Mouse (Mus musculus) kidney, embryonic 15.5 days (tissue): Measurements from ENCODE around the gene Col1a2. TPM values are rescaled to one million over a fixed set of nuclear protein-coding genes. Genes with fewer than 3 reads are reported as not detected.

Source experiments
- ATAC-seq: fragments of 200-750 bp; cut with Nextera tagmentation; replicated peaks from 2 replicates; pipeline ENCODE4 v1.8.0; 2017; ENCODE audit warnings: moderate TSS enrichment; ENCODE audit not compliant: low FRiP score
- H3K27ac ChIP-seq: fragments of 300-500 bp; sonication (generic); 2 replicates; pipeline ENCODE4 v1.5.1; 2015; ENCODE audit warnings: mild to moderate bottlenecking, inconsistent platforms
- H3K27me3 ChIP-seq: fragments of 300-500 bp; sonication (generic); 2 replicates; pipeline ENCODE4 v1.6.1; 2015; ENCODE audit warnings: inconsistent platforms
- H3K36me3 ChIP-seq: fragments of 300-500 bp; sonication (generic); 2 replicates; pipeline ENCODE4 v1.6.1; 2015; ENCODE audit warnings: inconsistent platforms
- H3K4me1 ChIP-seq: fragments of 300-500 bp; sonication (generic); 2 replicates; pipeline ENCODE4 v1.6.1; 2015; ENCODE audit warnings: inconsistent platforms
- H3K4me2 ChIP-seq: fragments of 300-500 bp; sonication (generic); 2 replicates; pipeline ENCODE4 v1.6.1; 2015; ENCODE audit warnings: moderate library complexity, mild to moderate bottlenecking, inconsistent platforms
- H3K4me3 ChIP-seq: fragments of 300-500 bp; sonication (generic); replicated peaks from 2 replicates; pipeline ENCODE4 v1.5.1; 2015; ENCODE audit warnings: mild to moderate bottlenecking, inconsistent platforms
- H3K9ac ChIP-seq: fragments of 300-500 bp; sonication (generic); 2 replicates; pipeline ENCODE4 v1.6.1; 2015; ENCODE audit warnings: mild to moderate bottlenecking, inconsistent platforms
- H3K9me3 ChIP-seq: fragments of 300-500 bp; sonication (generic); replicated peaks from 2 replicates; pipeline ENCODE4 v1.6.1; 2016; ENCODE audit warnings: inconsistent platforms
- WGBS: fragments of 180-500 bp; shearing (Covaris S2); methylation state at CpG from one replicate; pipeline ENCODE4 v1.1.7; 2015; ENCODE audit warnings: mixed read lengths; 5-methylcytosine and 5-hydroxymethylcytosine counted together
- polyA plus RNA-seq: library from polyadenylated mRNA; unstranded; fragments of >200 nt; fragmentation: Nextera tagmentation; extraction: Ambion mirVana; gene quantifications from 2 replicates; pipeline ENCODE4 v1.2.1, GENCODE M21; 2015

Col1a2 gene
- polyA plus RNA-seq, 1 experiment from 2014 or later = 639 TPM

DNA sequence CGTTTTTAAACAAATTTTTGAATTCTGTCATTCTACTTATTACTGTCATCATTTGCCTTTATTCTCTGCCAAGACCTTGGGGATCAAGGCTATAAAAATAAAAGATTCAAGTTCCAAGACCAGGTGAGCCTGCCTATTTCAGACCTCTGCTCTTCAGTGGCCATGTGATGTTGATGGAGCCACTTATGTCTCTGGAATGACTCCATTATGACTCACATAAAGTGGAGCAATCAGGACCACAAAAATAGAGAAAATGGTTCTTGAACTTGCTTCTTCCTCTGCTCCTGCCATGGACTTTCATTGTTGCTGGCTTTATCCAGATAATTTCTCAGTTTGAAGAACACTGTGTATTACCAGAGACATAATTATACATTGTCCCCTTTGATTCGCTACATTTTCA, 10.9 kb upstream of the Col1a2 start:
- WGBS = 84% methylated on average over 2 of the region's 2 CpGs
- Histone ChIP-seq H3K4me2 (no peak overlapping the region), H3K9me3 (no peaks in the 10 kb centered on the region), H3K27ac (no peak overlapping the region), H3K9ac (no peak overlapping the region), H3K4me1 (peaks cover 18% of the 10 kb centered on the region), H3K36me3 (no peaks in the 10 kb centered on the region), H3K4me3 (no peak overlapping the region), H3K27me3 (no peaks in the 10 kb centered on the region)
- ATAC-seq = no peak

DNA sequence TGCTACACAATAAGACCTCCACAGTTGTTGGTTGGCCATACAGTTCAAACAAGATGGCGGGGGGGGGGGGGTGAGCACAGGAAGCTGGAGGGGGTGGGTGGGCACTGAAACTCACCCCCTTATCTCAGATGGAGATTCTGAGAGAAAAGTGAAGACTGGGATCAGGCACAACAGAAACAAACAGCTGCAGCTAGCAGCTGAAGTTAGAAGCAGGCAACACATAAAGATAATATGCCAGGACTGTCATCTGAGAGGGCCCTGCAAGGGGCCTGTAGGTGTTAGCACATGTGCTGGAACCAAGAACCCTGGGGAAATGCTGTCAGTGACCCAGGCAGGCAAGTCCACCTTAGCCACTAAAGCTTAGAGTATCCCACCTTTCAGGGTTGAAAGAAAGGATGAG, 8.2 kb upstream of the Col1a2 start:
- Histone ChIP-seq H3K9ac (no peak overlapping the region), H3K4me2 (no peak overlapping the region), H3K36me3 (no peaks in the 10 kb centered on the region), H3K27me3 (no peaks in the 10 kb centered on the region), H3K4me1 (no peaks in the 10 kb centered on the region), H3K9me3 (no peaks in the 10 kb centered on the region), H3K4me3 (no peak overlapping the region), H3K27ac (no peak overlapping the region)
- no peak for ATAC-seq
- 88% methylated on average over 1 of the region's 1 CpGs for WGBS

DNA sequence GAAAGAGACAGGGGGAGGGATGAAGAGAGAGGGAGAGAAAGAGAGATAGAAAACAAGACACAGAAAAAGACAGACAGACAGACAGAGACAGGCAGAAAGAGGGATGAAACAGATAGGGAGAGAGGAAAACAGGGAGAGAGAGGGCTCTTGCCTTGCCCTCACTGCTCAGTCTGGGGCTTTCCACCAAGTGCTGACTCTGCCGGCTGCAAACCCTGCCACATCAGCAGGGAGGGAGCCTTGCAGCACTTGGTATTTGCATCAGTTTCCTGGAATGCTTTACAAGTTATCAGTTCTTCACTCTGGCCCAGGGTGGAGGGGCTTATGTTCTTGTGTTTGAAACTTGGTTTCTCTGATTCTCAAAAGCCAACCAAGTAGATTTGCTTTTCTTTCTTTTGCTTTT, 1.5 kb upstream of the Col1a2 start:
- ATAC-seq = no peak
- no peak overlapping the region for H3K9ac ChIP-seq
- H3K36me3 ChIP-seq = no peaks in the 10 kb centered on the region
- H3K27ac ChIP-seq = no peak overlapping the region; the same call in 1 of the 2 replicates
- no peaks in the 10 kb centered on the region for H3K27me3 ChIP-seq
- H3K4me1 ChIP-seq = peaks cover 14% of the 10 kb centered on the region
- no peak overlapping the region for H3K4me3 ChIP-seq
- 0% methylated on average over 1 of the region's 1 CpGs for WGBS
- no peak overlapping the region for H3K4me2 ChIP-seq
- no peaks in the 10 kb centered on the region for H3K9me3 ChIP-seq

DNA sequence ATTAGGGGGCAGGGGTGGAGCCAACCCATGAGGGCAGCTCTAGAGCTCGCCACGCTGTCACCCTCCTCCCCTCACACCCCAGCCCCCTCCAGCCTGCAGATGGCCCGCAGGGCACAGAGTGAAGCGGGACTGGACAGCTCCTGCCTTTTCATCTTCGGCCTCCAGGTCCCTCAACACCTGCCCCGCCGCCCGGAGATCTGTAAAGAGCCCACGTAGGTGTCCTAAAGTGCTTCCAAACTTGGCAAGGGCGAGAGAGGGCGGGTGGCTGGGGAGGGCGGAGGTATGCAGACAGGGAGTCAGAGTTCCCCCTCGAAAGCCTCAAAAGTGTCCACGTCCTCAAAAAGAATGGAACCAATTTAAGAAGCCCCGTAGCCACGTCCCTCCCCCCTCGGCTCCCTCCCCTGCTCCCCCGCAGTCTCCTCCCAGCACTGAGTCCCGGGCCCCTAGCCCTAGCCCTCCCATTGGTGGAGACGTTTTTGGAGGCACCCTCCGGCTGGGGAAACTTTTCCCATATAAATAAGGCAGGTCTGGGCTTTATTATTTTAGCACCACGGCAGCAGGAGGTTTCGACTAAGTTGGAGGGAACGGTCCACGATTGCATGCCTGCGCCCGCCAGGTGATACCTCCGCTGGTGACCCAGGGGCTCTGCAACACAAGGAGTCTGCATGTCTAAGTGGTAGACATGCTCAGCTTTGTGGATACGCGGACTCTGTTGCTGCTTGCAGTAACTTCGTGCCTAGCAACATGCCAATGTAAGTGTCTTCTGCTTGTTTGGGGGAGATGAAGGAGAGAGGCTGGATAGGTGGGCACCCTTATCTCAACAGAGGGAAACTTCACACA, 764 bp downstream of the Col1a2 start:
- ATAC-seq = peak; percentile 95

DNA sequence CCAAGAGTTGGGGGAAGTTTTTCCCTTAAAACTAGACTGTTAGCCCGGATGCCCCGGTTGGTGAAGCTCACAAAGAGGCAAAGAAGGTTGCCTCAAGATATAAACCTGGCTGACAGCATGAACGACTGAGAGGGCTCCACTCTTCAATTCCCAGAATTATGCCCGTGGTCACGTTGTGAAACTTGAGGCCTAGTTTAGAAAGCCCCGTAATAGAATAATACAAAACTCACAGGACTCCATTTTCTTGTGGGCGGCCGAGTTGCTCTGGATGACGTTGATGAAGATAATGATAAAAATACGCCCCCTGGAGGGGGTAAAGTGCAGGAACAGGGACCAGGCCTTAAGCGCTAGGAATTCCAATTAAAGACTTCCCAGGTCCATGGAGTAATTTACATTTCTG, 1.5 kb downstream of the Col1a2 start:
- Histone ChIP-seq H3K9me3 (no peaks in the 10 kb centered on the region), H3K27ac (peak overlapping the region; percentile 45), H3K9ac (peak overlapping the region; percentile 24), H3K4me3 (peak overlapping the region; percentile 46), H3K36me3 (peaks cover 5% of the 10 kb centered on the region; the same call in 1 of the 2 replicates), H3K27me3 (no peaks in the 10 kb centered on the region), H3K4me1 (peaks cover 14% of the 10 kb centered on the region), H3K4me2 (peak overlapping the region; percentile 78)
- 9% methylated on average over 11 of the region's 11 CpGs for WGBS
- no peak for ATAC-seq

More for the DNA sequence above, 764 bp downstream of the Col1a2 start:
- no peaks in the 10 kb centered on the region for H3K27me3 ChIP-seq
- H3K36me3 ChIP-seq = peaks cover 3% of the 10 kb centered on the region; the same call in 1 of the 2 replicates
- H3K4me1 ChIP-seq = peaks cover 14% of the 10 kb centered on the region
- peak overlapping the region; percentile 46 for H3K4me3 ChIP-seq
- H3K9me3 ChIP-seq = no peaks in the 10 kb centered on the region
- peak overlapping the region; percentile 82 for H3K27ac ChIP-seq
- WGBS = 1% methylated on average over 31 of the region's 31 CpGs
- H3K4me2 ChIP-seq = peak overlapping the region; percentile 78
- peak overlapping the region; percentile 24 for H3K9ac ChIP-seq

DNA sequence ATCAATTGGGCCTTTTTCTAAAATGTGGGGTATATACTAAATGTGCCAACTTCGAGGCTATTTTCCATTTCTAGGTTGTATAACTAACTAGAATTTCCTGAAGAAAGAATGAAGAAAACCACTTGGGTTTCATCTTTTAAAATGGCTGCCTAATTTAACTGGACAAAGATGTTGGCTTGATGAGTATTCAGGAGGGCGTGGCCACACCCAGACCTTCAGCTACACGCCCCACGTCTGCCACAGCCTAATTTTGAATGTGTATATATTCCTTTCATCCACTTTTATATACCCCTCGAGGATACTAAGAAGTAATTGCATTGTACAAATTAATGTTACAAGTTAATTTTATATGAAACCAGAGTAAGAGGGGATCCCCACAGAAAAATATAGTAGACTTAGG, 2.2 kb downstream of the Col1a2 start:
- peak overlapping the region; percentile 78 for H3K4me2 ChIP-seq
- no peak overlapping the region for H3K27ac ChIP-seq
- WGBS = 70% methylated on average over 5 of the region's 5 CpGs
- no peaks in the 10 kb centered on the region for H3K27me3 ChIP-seq
- no peaks in the 10 kb centered on the region for H3K9me3 ChIP-seq
- no peak for ATAC-seq
- H3K4me3 ChIP-seq = peak overlapping the region; percentile 46
- H3K4me1 ChIP-seq = peaks cover 14% of the 10 kb centered on the region
- H3K9ac ChIP-seq = peak overlapping the region; percentile 24; the same call in 1 of the 2 replicates
- peaks cover 5% of the 10 kb centered on the region; the same call in 1 of the 2 replicates for H3K36me3 ChIP-seq

DNA sequence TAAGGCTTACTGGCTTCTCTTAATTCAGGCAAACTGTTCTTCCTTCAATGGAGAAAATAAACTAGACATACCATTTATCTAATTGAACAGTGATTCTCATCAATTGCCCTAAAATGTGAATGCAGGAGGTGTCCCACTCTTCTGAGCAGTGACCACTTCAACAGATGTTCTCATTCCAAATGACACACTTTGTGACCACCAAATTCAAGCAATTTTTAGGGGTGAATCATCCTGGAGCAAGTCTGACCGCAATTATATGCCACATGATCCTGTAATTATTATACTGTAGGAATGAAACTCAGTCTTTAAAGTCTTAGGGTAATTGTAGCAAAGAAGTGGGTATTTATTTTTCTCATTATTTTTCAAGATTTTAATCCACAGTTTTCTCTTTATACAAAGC, 2.7 kb downstream of the Col1a2 start:
- ATAC-seq = no peak
- 0 out of 2 replicates have a peak overlapping the region, but pooled peaks have one; percentile 10 for H3K9ac ChIP-seq

DNA sequence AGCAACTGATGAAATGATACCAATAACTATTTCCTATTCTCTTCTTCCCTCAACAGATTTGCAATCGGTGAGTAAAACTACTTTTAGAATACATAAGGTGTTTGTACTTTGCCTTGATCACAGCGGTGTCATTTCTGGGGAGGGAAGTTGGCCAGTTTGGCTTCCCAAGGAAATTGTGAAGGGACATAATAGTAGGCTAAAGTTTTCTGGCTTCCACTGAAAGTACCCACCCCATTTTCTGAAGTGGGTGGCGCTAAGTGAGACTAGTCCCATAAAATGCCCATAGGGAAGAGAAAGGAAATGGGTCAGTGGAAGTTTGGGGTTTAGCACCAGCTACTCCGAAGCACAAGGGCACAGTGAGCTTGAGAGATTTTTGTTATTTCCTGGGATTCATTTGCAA, 3.7 kb downstream of the Col1a2 start:
- Histone ChIP-seq H3K27me3 (no peaks in the 10 kb centered on the region), H3K27ac (no peak overlapping the region), H3K9ac (no peak overlapping the region), H3K4me2 (peak overlapping the region; percentile 24), H3K4me1 (peaks cover 14% of the 10 kb centered on the region), H3K9me3 (no peaks in the 10 kb centered on the region), H3K36me3 (peaks cover 8% of the 10 kb centered on the region), H3K4me3 (peak overlapping the region; percentile 18)
- no peak for ATAC-seq
- WGBS = 82% methylated on average over 4 of the region's 4 CpGs

More for the DNA sequence above, 2.7 kb downstream of the Col1a2 start:
- peak overlapping the region; percentile 78 for H3K4me2 ChIP-seq
- no peaks in the 10 kb centered on the region for H3K9me3 ChIP-seq
- 69% methylated on average over 1 of the region's 1 CpGs for WGBS
- H3K36me3 ChIP-seq = peaks cover 5% of the 10 kb centered on the region; the same call in 1 of the 2 replicates
- no peaks in the 10 kb centered on the region for H3K27me3 ChIP-seq
- H3K27ac ChIP-seq = no peak overlapping the region
- H3K4me3 ChIP-seq = peak overlapping the region; percentile 46
- peaks cover 14% of the 10 kb centered on the region for H3K4me1 ChIP-seq

DNA sequence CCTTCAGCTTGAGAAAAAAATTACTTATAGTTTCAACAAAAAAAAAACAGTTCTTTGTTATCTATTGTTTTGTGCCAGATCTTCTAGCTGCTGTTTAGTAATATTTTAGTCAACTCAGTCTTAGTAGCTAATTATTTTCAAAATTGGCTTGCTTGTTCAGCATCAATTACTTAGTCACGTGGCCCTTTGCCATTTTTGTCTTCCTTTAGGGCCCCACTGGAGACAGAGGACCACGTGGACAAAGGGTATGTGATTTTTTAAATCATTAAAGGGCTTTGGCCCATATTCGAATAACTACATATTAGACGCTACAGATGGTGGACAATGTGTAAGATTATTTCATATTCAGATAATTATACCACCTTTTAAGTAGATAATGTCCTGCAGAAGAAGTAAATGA, 4.8 kb downstream of the Col1a2 start:
- no peak overlapping the region for H3K9ac ChIP-seq
- WGBS = 75% methylated on average over 4 of the region's 4 CpGs
- no peak for ATAC-seq
- H3K27me3 ChIP-seq = no peaks in the 10 kb centered on the region
- H3K4me2 ChIP-seq = no peak overlapping the region
- H3K27ac ChIP-seq = no peak overlapping the region
- H3K4me3 ChIP-seq = no peak overlapping the region
- peaks cover 8% of the 10 kb centered on the region for H3K36me3 ChIP-seq
- H3K9me3 ChIP-seq = no peaks in the 10 kb centered on the region
- peaks cover 11% of the 10 kb centered on the region for H3K4me1 ChIP-seq

DNA sequence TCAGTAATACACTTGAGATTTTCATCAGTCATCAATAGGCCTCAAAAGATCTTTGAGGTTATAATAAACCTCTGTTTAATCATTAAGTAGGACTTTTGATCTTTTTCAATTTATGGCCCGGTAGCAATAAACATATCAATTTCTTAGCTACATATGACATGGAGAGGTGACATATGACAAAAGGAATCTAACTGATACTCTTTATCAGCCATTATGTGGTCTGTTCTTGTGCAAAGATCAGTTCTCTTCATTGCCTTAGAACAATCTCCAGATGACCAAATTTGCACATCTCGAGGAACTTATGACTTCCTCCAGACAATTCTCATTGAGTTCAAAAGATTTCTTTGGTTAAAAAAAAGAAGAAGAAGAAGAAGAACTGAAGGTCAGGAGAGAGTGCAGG, 10.1 kb downstream of the Col1a2 start:
- WGBS = 86% methylated on average over 2 of the region's 2 CpGs
- H3K4me3 ChIP-seq = no peak overlapping the region
- no peak overlapping the region for H3K4me2 ChIP-seq
- no peaks in the 10 kb centered on the region for H3K9me3 ChIP-seq
- no peak overlapping the region for H3K9ac ChIP-seq
- no peaks in the 10 kb centered on the region for H3K27me3 ChIP-seq
- peaks cover 42% of the 10 kb centered on the region for H3K36me3 ChIP-seq
- no peaks in the 10 kb centered on the region for H3K4me1 ChIP-seq
- no peak for ATAC-seq
- H3K27ac ChIP-seq = no peak overlapping the region

DNA sequence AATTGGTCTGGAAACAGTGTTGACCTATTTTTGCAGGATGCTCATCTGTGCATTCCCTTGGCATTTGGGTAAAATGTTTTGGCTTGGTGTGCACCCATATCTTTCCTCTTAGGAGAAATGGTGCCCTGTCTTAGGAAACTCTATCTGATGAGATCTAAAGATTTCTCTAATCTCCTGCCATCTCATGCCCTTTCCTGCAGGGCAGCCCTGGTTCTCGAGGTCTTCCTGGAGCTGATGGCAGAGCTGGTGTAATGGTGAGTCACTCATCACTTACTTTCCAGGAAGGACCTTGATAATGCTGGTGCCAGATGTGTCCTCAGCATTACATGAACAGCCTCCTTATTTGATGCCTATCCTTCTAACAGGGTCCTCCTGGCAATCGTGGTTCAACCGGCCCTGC, 16.4 kb downstream of the Col1a2 start:
- no peaks in the 10 kb centered on the region for H3K9me3 ChIP-seq
- H3K4me3 ChIP-seq = no peak overlapping the region
- peaks cover 70% of the 10 kb centered on the region for H3K36me3 ChIP-seq
- no peak overlapping the region for H3K4me2 ChIP-seq
- no peaks in the 10 kb centered on the region for H3K27me3 ChIP-seq
- WGBS = 89% methylated on average over 3 of the region's 3 CpGs
- H3K27ac ChIP-seq = 0 out of 2 replicates have a peak overlapping the region, but pooled peaks have one; percentile 37
- no peaks in the 10 kb centered on the region for H3K4me1 ChIP-seq
- no peak for ATAC-seq
- no peak overlapping the region for H3K9ac ChIP-seq

DNA sequence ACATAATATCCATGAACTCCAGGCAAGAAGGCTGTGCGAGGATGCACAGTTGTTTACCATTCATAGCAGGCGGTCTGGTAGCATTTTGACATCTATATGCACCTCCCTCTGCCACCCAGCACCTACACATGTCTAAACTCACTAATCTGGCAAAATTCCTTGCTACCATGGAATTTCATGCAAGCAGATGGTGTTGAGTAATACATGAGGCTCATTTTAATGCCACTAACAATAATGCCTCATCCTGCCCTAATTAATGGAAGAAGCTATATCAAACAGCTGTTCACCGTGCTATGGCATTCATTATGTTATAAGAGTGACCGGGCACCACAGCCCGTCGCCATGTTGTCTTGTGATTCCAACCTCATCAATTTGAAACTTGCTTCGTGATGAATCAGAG, 23.8 kb downstream of the Col1a2 start:
- Histone ChIP-seq H3K27me3 (no peaks in the 10 kb centered on the region), H3K36me3 (peaks cover 69% of the 10 kb centered on the region), H3K9ac (no peak overlapping the region), H3K4me1 (no peaks in the 10 kb centered on the region), H3K27ac (no peak overlapping the region), H3K4me2 (no peak overlapping the region), H3K9me3 (no peaks in the 10 kb centered on the region), H3K4me3 (no peak overlapping the region)
- 91% methylated on average over 7 of the region's 7 CpGs for WGBS
- no peak for ATAC-seq
